8 mouse cellular contexts compared by ENCODE assay signal in genomic region chr6:38355354-38355823, GRCm38 (mm10). TPM values are rescaled to one million over a fixed set of nuclear protein-coding genes. Genes with fewer than 3 reads are reported as not detected.
DNase-seq lines count a peak whose midpoint lies in the region; ATAC-seq and TF ChIP-seq lines count a peak whose summit lies in the region.

No protein-coding gene starts in this region.

- TF ChIP-seq POLR2A in kidney, adult 2 months (IDR thresholded peaks at IDR 0.05; ENCODE audit: low read depth, low read length): no peak
- TF ChIP-seq POLR2A in cerebellum, adult 2 months (IDR thresholded peaks at IDR 0.05; ENCODE audit: borderline replicate concordance, insufficient read depth, low read length): no peak

- no peaks in the 10 kb centered on the region for H3K27me3 ChIP-seq in kidney, adult 2 months (replicated peaks; ENCODE audit: control insufficient read depth, insufficient read depth, low read length)
- H3K27me3 ChIP-seq in embryonic facial prominence, embryonic 10.5 days (replicated peaks; ENCODE audit: low read depth, poor library complexity, severe bottlenecking): peaks cover 84% of the 10 kb centered on the region
- peaks cover 48% of the 10 kb centered on the region for H3K27me3 ChIP-seq in midbrain, embryonic 15.5 days (replicated peaks)
- H3K27me3 ChIP-seq in cerebellum, adult 2 months (ENCODE audit: control insufficient read depth, insufficient read depth, low read length): no peaks in the 10 kb centered on the region; the same call in 1 of the 2 replicates

- H3K4me3 ChIP-seq in kidney, adult 2 months (ENCODE audit: insufficient read depth, low read depth, low read length): peak overlapping the region; percentile 80
- H3K4me3 ChIP-seq in embryonic facial prominence, embryonic 10.5 days: peak overlapping the region; percentile 64; the same call in 1 of the 2 replicates
- H3K4me3 ChIP-seq in midbrain, embryonic 15.5 days: peak overlapping the region; percentile 42; the same call in 1 of the 2 replicates
- no peak overlapping the region for H3K4me3 ChIP-seq in cerebellum, adult 2 months (replicated peaks; ENCODE audit: insufficient read depth, low read depth, low read length)

- no peaks in the 10 kb centered on the region for H3K4me1 ChIP-seq in kidney, adult 2 months (ENCODE audit: control insufficient read depth, insufficient read depth, low read length)
- H3K4me1 ChIP-seq in embryonic facial prominence, embryonic 10.5 days: peaks cover 22% of the 10 kb centered on the region
- peaks cover 19% of the 10 kb centered on the region for H3K4me1 ChIP-seq in midbrain, embryonic 15.5 days
- H3K4me1 ChIP-seq in cerebellum, adult 2 months (ENCODE audit: control insufficient read depth, insufficient read depth, low read length): no peaks in the 10 kb centered on the region

- no peak for DNase-seq in kidney, adult 2 months
- DNase-seq in kidney, postnatal 25 days: no peak
- DNase-seq in embryonic facial prominence, embryonic 10.5 days (ENCODE audit: low spot score): peak; percentile 21
- DNase-seq in induced T-regulatory cell, adult 2 months (ENCODE audit: low read depth): peak; percentile 75
- DNase-seq in cerebellum, adult 9-10 months: no peak
- no peak for DNase-seq in layer of hippocampus, adult 11-12 months (ENCODE audit: low spot score)
- no peak for DNase-seq in cerebellum, adult 2 months

- WGBS in kidney, adult 2 months: 42% methylated on average over 8 of the region's 8 CpGs
- WGBS in embryonic facial prominence, embryonic 10.5 days: 1% methylated on average over 8 of the region's 8 CpGs
- 2% methylated on average over 8 of the region's 8 CpGs for WGBS in midbrain, embryonic 15.5 days
- WGBS in cerebellum, adult 2 months: 29% methylated on average over 8 of the region's 8 CpGs

- H3K4me2 ChIP-seq in midbrain, embryonic 15.5 days: peak overlapping the region; percentile 60; the same call in 1 of the 2 replicates

- H3K36me3 ChIP-seq in kidney, adult 2 months (ENCODE audit: control insufficient read depth, insufficient read depth, low read length): no peaks in the 10 kb centered on the region
- no peaks in the 10 kb centered on the region for H3K36me3 ChIP-seq in embryonic facial prominence, embryonic 10.5 days (replicated peaks)
- H3K36me3 ChIP-seq in midbrain, embryonic 15.5 days (replicated peaks): no peaks in the 10 kb centered on the region

- H3K27ac ChIP-seq in kidney, adult 2 months (ENCODE audit: insufficient read depth, low read depth, low read length): no peak overlapping the region; the same call in 1 of the 2 replicates
- no peak overlapping the region for H3K27ac ChIP-seq in embryonic facial prominence, embryonic 10.5 days (replicated peaks)
- H3K27ac ChIP-seq in midbrain, embryonic 15.5 days: no peak overlapping the region
- H3K27ac ChIP-seq in cerebellum, adult 2 months (ENCODE audit: insufficient read depth, low read length): no peak overlapping the region

- H3K9ac ChIP-seq in midbrain, embryonic 15.5 days: no peak overlapping the region

- no peak for ATAC-seq in midbrain, embryonic 15.5 days (replicated peaks)

- no peak for TF ChIP-seq CTCF in kidney, adult 2 months (conservative IDR thresholded peaks at IDR 0.05; ENCODE audit: insufficient read depth, insufficient read length, low read depth, low read length)
- TF ChIP-seq CTCF in cerebellum, adult 2 months (IDR thresholded peaks at IDR 0.05; ENCODE audit: borderline replicate concordance, insufficient read depth, low read depth, low read length): no peak

- H3K9me3 ChIP-seq in embryonic facial prominence, embryonic 10.5 days: no peaks in the 10 kb centered on the region
- no peaks in the 10 kb centered on the region for H3K9me3 ChIP-seq in midbrain, embryonic 15.5 days

RNA-seq across cellular contexts. Expression of gene Zc3hav1, which starts 1.0 kb away (rescaled TPM):
- polyA plus RNA-seq in kidney, adult 2 months (2012; rRNA removed): 9.7 and 12.2 TPM in 2 replicates
- polyA plus RNA-seq in embryonic facial prominence, embryonic 10.5 days (2016; fragmentation: Nextera tagmentation; extraction: Ambion mirVana): 1.9 and 2.5 TPM in 2 replicates
- polyA plus RNA-seq in midbrain, embryonic 15.5 days (2015; fragmentation: Nextera tagmentation; extraction: Ambion mirVana): 1.6 and 1.7 TPM in 2 replicates
- 5.0 TPM in 2 replicates for polyA plus RNA-seq in cerebellum, adult 2 months (2012; rRNA removed)

RNA-seq across cellular contexts. Expression of gene Ttc26, which starts 25.9 kb away (rescaled TPM):
- polyA plus RNA-seq in kidney, adult 2 months (2012; rRNA removed): 2.1 and 2.4 TPM in 2 replicates
- 14.4 and 15.4 TPM in 2 replicates for polyA plus RNA-seq in embryonic facial prominence, embryonic 10.5 days (2016; fragmentation: Nextera tagmentation; extraction: Ambion mirVana)
- polyA plus RNA-seq in midbrain, embryonic 15.5 days (2015; fragmentation: Nextera tagmentation; extraction: Ambion mirVana): 7.5 and 7.6 TPM in 2 replicates
- polyA plus RNA-seq in cerebellum, adult 2 months (2012; rRNA removed): 2.4 and 2.9 TPM in 2 replicates

RNA-seq across cellular contexts. Expression of gene Zc3hav1l, which starts 56.3 kb away (rescaled TPM):
- polyA plus RNA-seq in kidney, adult 2 months (2012; rRNA removed): 1.6 and 1.9 TPM in 2 replicates
- 17.0 and 17.5 TPM in 2 replicates for polyA plus RNA-seq in embryonic facial prominence, embryonic 10.5 days (2016; fragmentation: Nextera tagmentation; extraction: Ambion mirVana)
- polyA plus RNA-seq in midbrain, embryonic 15.5 days (2015; fragmentation: Nextera tagmentation; extraction: Ambion mirVana): 8.2 and 9.1 TPM in 2 replicates
- 2.9 and 3.1 TPM in 2 replicates for polyA plus RNA-seq in cerebellum, adult 2 months (2012; rRNA removed)

Comparison
In these comparisons a context has a peak if more than half of its experiments do, and no peak if none do; other contexts are left out.
1. DNase-seq: peak in embryonic facial prominence, embryonic 10.5 days (single experiment) and induced T-regulatory cell, adult 2 months (single experiment); none in kidney, adult 2 months (single experiment), kidney, postnatal 25 days (0 of 2), cerebellum, adult 9-10 months (single experiment), layer of hippocampus, adult 11-12 months (single experiment) and cerebellum, adult 2 months (0 of 2).